Mouse (Mus musculus): ENCODE measurements at regions not wholly inside any gene's neighbourhood (a gene's known extent, or its start where the extent isn't known, plus 50 kb on each side); places are given as distances from the start of the nearest gene placed in this dataset.

DNA sequence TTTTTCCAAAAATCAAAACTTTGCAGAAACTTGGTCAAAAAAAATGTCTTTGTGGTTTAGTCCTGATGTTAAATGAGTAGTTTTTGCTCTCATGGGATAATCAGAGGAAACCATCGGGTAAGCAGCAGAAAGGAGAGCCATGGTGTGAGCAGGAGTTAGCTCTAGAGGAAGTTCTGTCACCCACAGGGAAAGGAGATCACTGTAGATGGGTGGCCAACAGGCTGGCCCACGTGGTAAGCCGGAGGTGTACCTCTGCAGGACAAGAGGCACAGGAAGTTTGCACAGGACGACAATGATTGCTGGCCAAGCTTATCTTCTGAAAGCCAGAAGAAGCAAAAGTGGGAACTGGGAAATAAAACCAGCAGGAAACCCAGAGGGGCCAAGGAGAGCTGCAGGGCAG is 81.4 kb upstream of the Cdkn3 start:
- H3K4me3 ChIP-seq (ENCODE audit: low read depth, low read length): no peak overlapping the region
- ATAC-seq (ENCODE audit: extremely low read depth, insufficient number of reproducible peaks, low FRiP score, poor library complexity, severe bottlenecking): no peak
- H3K27me3 ChIP-seq (ENCODE audit: insufficient read depth, low read length): peaks cover 22% of the 10 kb centered on the region
- no peaks in the 10 kb centered on the region for H3K36me3 ChIP-seq (replicated peaks)
- DNase-seq (ENCODE audit: low spot score): no peak
- no peak for TF ChIP-seq GATA1 (IDR thresholded peaks at IDR 0.05; ENCODE audit: borderline replicate concordance, low read length)
- no peaks in the 10 kb centered on the region for H3K9me3 ChIP-seq (replicated peaks)
- H3K4me1 ChIP-seq (ENCODE audit: insufficient read depth, low read depth, low read length): no peaks in the 10 kb centered on the region

DNA sequence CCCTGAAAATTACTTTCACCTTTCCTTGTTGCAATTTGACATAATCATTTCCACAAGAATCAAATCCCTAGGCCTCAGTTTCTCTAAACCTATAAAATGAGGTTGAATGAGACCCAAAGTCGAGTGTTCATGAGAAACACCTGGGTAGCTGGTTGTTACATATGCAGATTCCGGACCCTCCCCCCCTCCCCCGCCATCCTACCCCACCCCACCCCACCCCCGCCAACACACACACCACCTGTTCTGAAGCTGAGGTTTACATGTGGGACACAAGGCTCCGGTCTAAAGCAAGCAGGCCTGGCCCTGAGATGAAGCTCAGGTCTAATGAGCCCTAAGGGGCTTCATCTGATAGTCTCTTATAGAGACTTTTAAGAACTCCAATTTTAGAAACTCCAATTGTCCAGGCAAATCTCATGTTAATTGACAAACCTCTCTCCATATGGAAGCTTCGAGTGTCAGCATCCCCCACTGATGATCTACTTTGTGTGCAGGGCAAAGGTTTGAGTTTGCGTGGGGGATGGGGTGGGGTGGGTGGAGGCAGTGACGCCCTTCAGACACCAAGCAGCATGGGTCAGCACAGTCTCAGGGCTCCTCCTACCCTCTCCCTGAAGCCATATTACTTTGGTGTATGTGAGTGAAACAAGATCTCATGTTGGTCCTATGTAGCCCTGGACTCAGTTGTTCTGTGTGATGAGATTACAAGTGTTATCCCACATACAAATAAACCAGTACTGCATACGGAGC is 88.7 kb upstream of the Cdkn3 start:
- no peak for TF ChIP-seq GATA1 (IDR thresholded peaks at IDR 0.05; ENCODE audit: borderline replicate concordance, low read length)
- TF ChIP-seq CTCF (IDR thresholded peaks at IDR 0.05; ENCODE audit: low read depth, low read length): no peak
- TF ChIP-seq POLR2AphosphoS5 (IDR thresholded peaks at IDR 0.05; ENCODE audit: insufficient replicate concordance, low read depth, low read length): no peak
- TF ChIP-seq GATA2 (IDR thresholded peaks at IDR 0.05; ENCODE audit: borderline replicate concordance, low read depth, low read length): no peak
- TF ChIP-seq TAL1 (conservative IDR thresholded peaks at IDR 0.05; ENCODE audit: low read depth, low read length): no peak
- Histone ChIP-seq H3K36me3 (replicated peaks) (no peaks in the 10 kb centered on the region), H3K4me3 (ENCODE audit: low read depth, low read length) (no peak overlapping the region), H3K9me3 (replicated peaks) (0 out of 2 replicates have a peak, but pooled peaks cover 3% of the 10 kb centered on the region), H3K4me1 (ENCODE audit: insufficient read depth, low read depth, low read length) (peaks cover 27% of the 10 kb centered on the region), H3K27me3 (ENCODE audit: insufficient read depth, low read length) (peaks cover 13% of the 10 kb centered on the region)
- DNase-seq (ENCODE audit: low spot score): no peak
- ATAC-seq (ENCODE audit: extremely low read depth, insufficient number of reproducible peaks, low FRiP score, poor library complexity, severe bottlenecking): no peak

DNA sequence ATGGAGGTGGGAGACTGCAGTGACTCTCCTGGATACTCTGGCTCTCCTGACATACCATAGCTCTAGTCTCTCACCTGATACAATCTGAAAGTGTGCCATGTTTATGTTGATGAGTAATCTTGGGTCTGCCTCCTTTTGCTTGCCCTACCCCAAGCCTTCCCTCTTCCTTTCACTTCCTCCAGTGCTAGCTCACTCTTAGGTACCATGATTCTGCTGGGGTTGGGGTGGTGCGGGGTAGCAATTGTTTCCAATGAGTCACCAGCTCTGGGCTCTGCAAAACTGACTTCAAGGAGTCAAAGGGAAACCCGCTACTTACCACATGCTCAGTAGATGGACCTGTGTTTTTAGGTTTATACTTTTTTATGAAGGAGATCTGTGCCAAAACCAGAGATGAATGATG is 89.3 kb upstream of the Cdkn3 start:
- no peak for ATAC-seq (ENCODE audit: extremely low read depth, insufficient number of reproducible peaks, low FRiP score, poor library complexity, severe bottlenecking)
- DNase-seq (ENCODE audit: low spot score): no peak
- H3K4me1 ChIP-seq (ENCODE audit: insufficient read depth, low read depth, low read length): peaks cover 27% of the 10 kb centered on the region
- TF ChIP-seq POLR2AphosphoS5 (IDR thresholded peaks at IDR 0.05; ENCODE audit: insufficient replicate concordance, low read depth, low read length) (no peak), GATA1 (IDR thresholded peaks at IDR 0.05; ENCODE audit: borderline replicate concordance, low read length) (no peak), TAL1 (conservative IDR thresholded peaks at IDR 0.05; ENCODE audit: low read depth, low read length) (no peak), GATA2 (IDR thresholded peaks at IDR 0.05; ENCODE audit: borderline replicate concordance, low read depth, low read length) (no peak), CTCF (IDR thresholded peaks at IDR 0.05; ENCODE audit: low read depth, low read length) (no peak)
- H3K36me3 ChIP-seq (replicated peaks): no peaks in the 10 kb centered on the region
- H3K9me3 ChIP-seq (replicated peaks): 0 out of 2 replicates have a peak, but pooled peaks cover 3% of the 10 kb centered on the region
- no peak overlapping the region for H3K4me3 ChIP-seq (ENCODE audit: low read depth, low read length)
- peaks cover 13% of the 10 kb centered on the region for H3K27me3 ChIP-seq (ENCODE audit: insufficient read depth, low read length)

DNA sequence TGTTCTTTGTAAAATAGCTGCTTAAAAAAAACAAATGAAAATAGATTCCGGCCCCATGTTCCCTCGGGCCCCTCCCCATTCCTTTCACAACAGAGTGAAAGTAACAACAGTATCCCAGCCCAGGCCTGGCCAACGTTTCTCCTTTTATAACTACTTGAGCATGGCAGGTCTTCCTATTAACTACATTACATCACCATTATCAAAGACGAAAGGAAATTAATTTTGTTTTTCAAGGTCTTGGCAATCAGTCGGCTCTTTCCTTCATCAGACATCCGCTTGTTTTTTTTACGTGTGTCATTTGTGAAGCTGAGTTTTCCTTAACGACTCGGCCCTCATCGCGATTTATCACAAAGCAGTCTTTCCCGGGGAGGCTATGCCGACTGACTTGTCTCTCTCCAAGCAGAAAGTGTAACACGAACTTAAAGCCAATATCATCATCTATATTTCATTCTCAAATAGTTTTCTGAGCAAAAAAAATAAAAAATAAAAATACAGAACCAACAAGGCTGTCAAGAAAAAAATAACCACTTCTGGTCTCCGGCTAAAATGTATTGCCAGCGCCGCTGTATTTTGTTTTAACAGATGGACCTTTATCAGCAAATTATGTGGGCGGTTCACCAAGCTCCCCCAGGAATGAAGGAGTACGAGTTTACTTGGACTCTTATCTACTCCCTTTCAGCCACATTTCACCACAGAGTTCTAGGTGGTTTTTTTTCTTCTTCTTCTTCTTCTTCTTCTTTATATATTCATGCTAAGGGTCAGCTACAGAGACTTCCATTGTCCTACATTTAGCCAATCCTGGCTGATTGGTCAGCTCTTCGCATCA is 89.9 kb upstream of the Cdkn3 start:
- no peak for TF ChIP-seq POLR2AphosphoS5 (IDR thresholded peaks at IDR 0.05; ENCODE audit: insufficient replicate concordance, low read depth, low read length)
- TF ChIP-seq GATA1 (IDR thresholded peaks at IDR 0.05; ENCODE audit: borderline replicate concordance, low read length): no peak
- TF ChIP-seq GATA2 (IDR thresholded peaks at IDR 0.05; ENCODE audit: borderline replicate concordance, low read depth, low read length): no peak
- no peak for TF ChIP-seq CTCF (IDR thresholded peaks at IDR 0.05; ENCODE audit: low read depth, low read length)
- no peak for TF ChIP-seq TAL1 (conservative IDR thresholded peaks at IDR 0.05; ENCODE audit: low read depth, low read length)
- no peak for ATAC-seq (ENCODE audit: extremely low read depth, insufficient number of reproducible peaks, low FRiP score, poor library complexity, severe bottlenecking)
- Histone ChIP-seq H3K27me3 (ENCODE audit: insufficient read depth, low read length) (peaks cover 10% of the 10 kb centered on the region), H3K4me1 (ENCODE audit: insufficient read depth, low read depth, low read length) (peaks cover 27% of the 10 kb centered on the region), H3K4me3 (ENCODE audit: low read depth, low read length) (no peak overlapping the region), H3K36me3 (replicated peaks) (no peaks in the 10 kb centered on the region), H3K9me3 (replicated peaks) (0 out of 2 replicates have a peak, but pooled peaks cover 3% of the 10 kb centered on the region)
- DNase-seq (ENCODE audit: low spot score): no peak

DNA sequence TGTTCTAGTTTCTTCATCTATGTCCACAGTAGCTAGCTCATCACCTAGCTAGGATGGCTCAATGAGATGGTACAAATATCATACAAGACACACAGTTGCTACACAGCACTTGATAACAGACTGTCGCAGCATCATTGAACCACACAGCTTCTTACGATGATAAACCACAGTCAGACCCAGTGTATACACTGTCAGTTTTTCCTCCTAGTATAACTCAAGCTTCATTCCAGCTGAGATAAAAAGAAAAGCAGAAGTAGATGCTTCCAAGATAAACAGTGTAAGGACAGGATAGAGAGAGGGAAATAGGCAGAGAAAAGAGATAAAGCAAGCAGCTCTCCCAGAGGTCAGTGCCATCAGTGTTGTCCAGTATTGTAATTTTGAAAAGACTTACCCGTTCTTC is 92.1 kb upstream of the Cdkn3 start:
- peaks cover 29% of the 10 kb centered on the region for H3K4me1 ChIP-seq (ENCODE audit: insufficient read depth, low read depth, low read length)
- no peaks in the 10 kb centered on the region for H3K36me3 ChIP-seq (replicated peaks)
- ATAC-seq (ENCODE audit: extremely low read depth, insufficient number of reproducible peaks, low FRiP score, poor library complexity, severe bottlenecking) (peak; percentile 40; the same call in 1 of the 2 replicates), DNase-seq (ENCODE audit: low spot score) (no peak)
- H3K4me3 ChIP-seq (ENCODE audit: low read depth, low read length): no peak overlapping the region
- H3K27me3 ChIP-seq (ENCODE audit: insufficient read depth, low read length): peaks cover 11% of the 10 kb centered on the region
- H3K9me3 ChIP-seq (replicated peaks): 0 out of 2 replicates have a peak, but pooled peaks cover 3% of the 10 kb centered on the region
- TF ChIP-seq GATA2 (IDR thresholded peaks at IDR 0.05; ENCODE audit: borderline replicate concordance, low read depth, low read length) (no peak), POLR2AphosphoS5 (IDR thresholded peaks at IDR 0.05; ENCODE audit: insufficient replicate concordance, low read depth, low read length) (no peak), CTCF (IDR thresholded peaks at IDR 0.05; ENCODE audit: low read depth, low read length) (no peak), GATA1 (IDR thresholded peaks at IDR 0.05; ENCODE audit: borderline replicate concordance, low read length) (no peak), TAL1 (conservative IDR thresholded peaks at IDR 0.05; ENCODE audit: low read depth, low read length) (no peak)

DNA sequence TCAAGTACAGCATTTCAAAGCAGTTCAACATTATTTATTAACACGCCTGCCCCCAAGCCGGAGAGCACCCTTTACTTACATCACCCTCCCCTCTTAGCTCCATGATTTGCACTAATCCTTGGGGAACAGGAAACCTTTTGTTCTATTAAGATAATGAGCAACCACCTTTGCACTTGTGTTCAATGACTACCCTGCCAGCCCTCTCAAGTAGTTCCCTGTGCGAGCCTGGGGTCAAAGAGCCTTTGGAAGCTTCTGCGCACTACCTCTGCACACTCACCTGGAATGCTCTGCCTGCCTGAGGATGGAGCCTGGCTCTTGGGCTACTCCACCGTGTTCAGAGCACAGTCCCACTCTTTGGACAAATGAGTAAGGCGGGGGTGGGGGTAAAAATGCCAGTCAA is 96.0 kb upstream of the Cdkn3 start:
- DNase-seq (ENCODE audit: low spot score): no peak

More for the DNA sequence above, 96.0 kb upstream of the Cdkn3 start:
- H3K4me1 ChIP-seq (ENCODE audit: insufficient read depth, low read depth, low read length): peaks cover 19% of the 10 kb centered on the region
- ATAC-seq (ENCODE audit: extremely low read depth, insufficient number of reproducible peaks, low FRiP score, poor library complexity, severe bottlenecking): no peak
- peaks cover 48% of the 10 kb centered on the region for H3K27me3 ChIP-seq (ENCODE audit: insufficient read depth, low read length)
- no peaks in the 10 kb centered on the region for H3K36me3 ChIP-seq (replicated peaks)
- no peak overlapping the region for H3K4me3 ChIP-seq (ENCODE audit: low read depth, low read length)
- H3K9me3 ChIP-seq (replicated peaks): no peaks in the 10 kb centered on the region
- TF ChIP-seq CTCF (IDR thresholded peaks at IDR 0.05; ENCODE audit: low read depth, low read length) (no peak), GATA2 (IDR thresholded peaks at IDR 0.05; ENCODE audit: borderline replicate concordance, low read depth, low read length) (no peak), POLR2AphosphoS5 (IDR thresholded peaks at IDR 0.05; ENCODE audit: insufficient replicate concordance, low read depth, low read length) (no peak), TAL1 (conservative IDR thresholded peaks at IDR 0.05; ENCODE audit: low read depth, low read length) (no peak), GATA1 (IDR thresholded peaks at IDR 0.05; ENCODE audit: borderline replicate concordance, low read length) (no peak)

Data from G1E (cell line).